Mouse (Mus musculus) ovary, postnatal 36 days (tissue): ENCODE data around the gene Sptb.

Experiments used
- DNase-seq: peaks from one replicate; pipeline ENCODE4 v3.0.0; 2022; ENCODE audit warnings: low spot score, mixed read lengths

The Sptb gene

GRCm38 (mm10) chr12:76608241-76608640 is 102.1 kb downstream of the Sptb start:
- peak; percentile 41 for DNase-seq

- no peak for DNase-seq
Measured at GRCm38 (mm10) chr12:76605837-76606236, 104.5 kb downstream of the Sptb start.

- DNase-seq = no peak
Measured at GRCm38 (mm10) chr12:76604546-76604945, 105.8 kb downstream of the Sptb start.

- DNase-seq = no peak
Measured at GRCm38 (mm10) chr12:76603779-76604178, 106.6 kb downstream of the Sptb start.

GRCm38 (mm10) chr12:76598196-76598928 is 112.0 kb downstream of the Sptb start:
- no peak for DNase-seq

GRCm38 (mm10) chr12:76597577-76598100 is 112.7 kb downstream of the Sptb start:
- DNase-seq = no peak

GRCm38 (mm10) chr12:76596292-76597023 is 113.9 kb downstream of the Sptb start:
- peak; percentile 68 for DNase-seq

- no peak for DNase-seq
Measured at GRCm38 (mm10) chr12:76595830-76596229, 114.5 kb downstream of the Sptb start.

GRCm38 (mm10) chr12:76594556-76594955 is 115.8 kb downstream of the Sptb start:
- DNase-seq = no peak

- DNase-seq = peak; percentile 67
Measured at GRCm38 (mm10) chr12:76593839-76594322, 116.5 kb downstream of the Sptb start.

GRCm38 (mm10) chr12:76593254-76593653 is 117.1 kb downstream of the Sptb start:
- no peak for DNase-seq

GRCm38 (mm10) chr12:76592213-76592612 is 118.1 kb downstream of the Sptb start:
- DNase-seq = no peak

GRCm38 (mm10) chr12:76591037-76591436 is 119.3 kb downstream of the Sptb start:
- no peak for DNase-seq

GRCm38 (mm10) chr12:76589531-76589930 is 120.8 kb downstream of the Sptb start:
- peak; percentile 34 for DNase-seq

- no peak for DNase-seq
Measured at GRCm38 (mm10) chr12:76587357-76587756, 123.0 kb downstream of the Sptb start.

- DNase-seq = no peak
Measured at GRCm38 (mm10) chr12:76585028-76585427, 125.3 kb downstream of the Sptb start.

GRCm38 (mm10) chr12:76583454-76583853 is 126.9 kb downstream of the Sptb start:
- no peak for DNase-seq

- DNase-seq = peak; percentile 57
Measured at GRCm38 (mm10) chr12:76582841-76583240, 127.5 kb downstream of the Sptb start.

- DNase-seq = no peak
Measured at GRCm38 (mm10) chr12:76582139-76582538, 128.2 kb downstream of the Sptb start.

GRCm38 (mm10) chr12:76579806-76580205 is 130.5 kb downstream of the Sptb start:
- no peak for DNase-seq

- DNase-seq = no peak
Measured at GRCm38 (mm10) chr12:76578465-76578864, 131.9 kb downstream of the Sptb start.

- DNase-seq = no peak
Measured at GRCm38 (mm10) chr12:76577858-76578257, 132.5 kb downstream of the Sptb start.

GRCm38 (mm10) chr12:76576806-76577205 is 133.5 kb downstream of the Sptb start:
- DNase-seq = no peak
